Mouse (Mus musculus) heart, postnatal 36 days (tissue): ENCODE results near the gene Stat6. TPM values are rescaled to one million over a fixed set of nuclear protein-coding genes. Genes with fewer than 3 reads are reported as not detected.
A peak's percentile ranks its signal among the peaks of the same experiment; 100 is the strongest.

Experiments
- DNase-seq, 2 experiments: peaks; one replicate each; pipeline ENCODE4 v3.0.0; 2021 to 2022
- intact Hi-C: fragments of 180-260 bp; cut with DNase I; formaldehyde crosslinking; loops from one replicate; pipeline ENCODE4 v1.15.1; 2025
- total RNA-seq, 2 experiments: library from RNA; stranded (reverse); gene quantifications; 2 replicates each; pipeline ENCODE4 v1.2.3; 2021

Gene Stat6
- 10 to 100 TPM; 42.3 to 46.0 TPM for total RNA-seq

- DNase-seq, result peak; percentile 79 to 85
- intact Hi-C loops, result loop anchor here (1.0 to 5.0 kb wide), 3 partner anchors 23 to 109 kb away; partner anchors contain the start of genes Gpr182, Nemp1 and Zbtb39
Observed at GRCm38 (mm10) chr10:127642772-127643552, at the start of gene Stat6. Stat6 (plus strand) TSS chr10:127642986.

GRCm38 (mm10) chr10:127594405-127594804 lies 48.4 kb upstream of the Stat6 start:
- intact Hi-C loops, result no loop called here
- DNase-seq, result no peak

- intact Hi-C loops, result no loop called here
- DNase-seq, result no peak
Observed at GRCm38 (mm10) chr10:127594930-127595715, 47.7 kb upstream of the Stat6 start.

GRCm38 (mm10) chr10:127596321-127596941 lies 46.4 kb upstream of the Stat6 start:
- DNase-seq, result no peak

GRCm38 (mm10) chr10:127597311-127597901 lies 45.4 kb upstream of the Stat6 start:
- intact Hi-C loops, result no loop called here
- no peak for DNase-seq

More at GRCm38 (mm10) chr10:127596321-127596941, 46.4 kb upstream of the Stat6 start:
- intact Hi-C loops, result no loop called here

GRCm38 (mm10) chr10:127598607-127599006 lies 44.2 kb upstream of the Stat6 start:
- intact Hi-C loops, result no loop called here

GRCm38 (mm10) chr10:127599252-127599651 lies 43.5 kb upstream of the Stat6 start:
- DNase-seq, result no peak
- intact Hi-C loops, result no loop called here

More at GRCm38 (mm10) chr10:127598607-127599006, 44.2 kb upstream of the Stat6 start:
- DNase-seq, result no peak

GRCm38 (mm10) chr10:127599779-127600541 lies 42.8 kb upstream of the Stat6 start:
- peak; percentile 72 to 76 for DNase-seq
- intact Hi-C loops, result no loop called here

- intact Hi-C loops, result no loop called here
- DNase-seq, result no peak
Observed at GRCm38 (mm10) chr10:127602194-127602593, 40.6 kb upstream of the Stat6 start.

- intact Hi-C loops, result no loop called here
- no peak for DNase-seq
Observed at GRCm38 (mm10) chr10:127603437-127604371, 39.1 kb upstream of the Stat6 start.

GRCm38 (mm10) chr10:127604465-127605250 lies 38.1 kb upstream of the Stat6 start:
- intact Hi-C loops, result loop anchor here (1.0 kb wide), 1 partner anchor 16 kb away; no protein-coding TSS in a partner anchor
- DNase-seq, result peak in 1 of 2 experiments; percentile 64

GRCm38 (mm10) chr10:127605251-127605547 lies 37.6 kb upstream of the Stat6 start:
- DNase-seq, result no peak
- intact Hi-C loops, result loop anchor here (1.0 kb wide), 1 partner anchor 15 kb away; no protein-coding TSS in a partner anchor

GRCm38 (mm10) chr10:127605756-127606155 lies 37.0 kb upstream of the Stat6 start:
- intact Hi-C loops, result loop anchor here (1.0 kb wide), 1 partner anchor 15 kb away; no protein-coding TSS in a partner anchor

GRCm38 (mm10) chr10:127607059-127607458 lies 35.7 kb upstream of the Stat6 start:
- intact Hi-C loops, result no loop called here
- DNase-seq, result no peak

More at GRCm38 (mm10) chr10:127605756-127606155, 37.0 kb upstream of the Stat6 start:
- DNase-seq, result no peak

- DNase-seq, result no peak
- intact Hi-C loops, result no loop called here
Observed at GRCm38 (mm10) chr10:127609415-127610065, 33.2 kb upstream of the Stat6 start.

GRCm38 (mm10) chr10:127610066-127610415 lies 32.7 kb upstream of the Stat6 start:
- DNase-seq, result no peak
- intact Hi-C loops, result no loop called here

- intact Hi-C loops, result no loop called here
- DNase-seq, result no peak
Observed at GRCm38 (mm10) chr10:127612079-127612775, 30.6 kb upstream of the Stat6 start.
